Comparison of ENCODE assay signal across 8 mouse cellular contexts in genomic region chr12:99407318-99407716, GRCm38 (mm10).
DNase-seq lines count a peak whose midpoint lies in the region; ATAC-seq and TF ChIP-seq lines count a peak whose summit lies in the region.

No protein-coding gene starts in this region.

- H3K27ac ChIP-seq in limb, embryonic 13.5 days = no peak overlapping the region; the same call in 1 of the 2 replicates
- H3K27ac ChIP-seq in limb, embryonic 10.5 days = no peak overlapping the region
- peak overlapping the region; percentile 68; the same call in 1 of the 2 replicates for H3K27ac ChIP-seq in brown adipose tissue, adult 24 weeks (replicated peaks; ENCODE audit: low read depth, low read length)
- peak overlapping the region; percentile 62 for H3K27ac ChIP-seq in heart, postnatal 0 days (ENCODE audit: low read depth)

- 0 out of 2 replicates have a peak overlapping the region, but pooled peaks have one; percentile 1 for H3K4me3 ChIP-seq in limb, embryonic 13.5 days
- H3K4me3 ChIP-seq in limb, embryonic 10.5 days = no peak overlapping the region
- H3K4me3 ChIP-seq in brown adipose tissue, adult 24 weeks (ENCODE audit: insufficient read depth, low read depth, low read length) = peak overlapping the region; percentile 48
- H3K4me3 ChIP-seq in heart, postnatal 0 days (ENCODE audit: low read depth, low read length) = peak overlapping the region; percentile 40

- DNase-seq in limb, embryonic 10.5 days (ENCODE audit: low spot score) = no peak
- DNase-seq in heart, postnatal 0 days (ENCODE audit: low spot score) = peak; percentile 32
- no peak for DNase-seq in right cerebral cortex, adult 18-20 months
- DNase-seq in left cerebral cortex, postnatal 36 days (ENCODE audit: low spot score in 2 of 2) = no peak
- DNase-seq in cerebellum, postnatal 14 days = no peak

- no peak for ATAC-seq in limb, embryonic 13.5 days (ENCODE audit: low FRiP score, low read depth)
- ATAC-seq in heart, postnatal 0 days (ENCODE audit: insufficient read depth, low read depth) = no peak
- ATAC-seq in megakaryocyte progenitor cell, adult 5-6 weeks (replicated peaks; ENCODE audit: poor library complexity) = peak; percentile 40

- H3K27me3 ChIP-seq in limb, embryonic 13.5 days = no peaks in the 10 kb centered on the region
- peaks cover 4% of the 10 kb centered on the region; the same call in 1 of the 2 replicates for H3K27me3 ChIP-seq in limb, embryonic 10.5 days (ENCODE audit: low read depth, poor library complexity, severe bottlenecking)
- no peaks in the 10 kb centered on the region for H3K27me3 ChIP-seq in heart, postnatal 0 days (ENCODE audit: control insufficient read depth, insufficient read depth, low read length)

- TF ChIP-seq EP300 in heart, postnatal 0 days (IDR thresholded peaks at IDR 0.05; ENCODE audit: low read depth) = no peak

- H3K9ac ChIP-seq in limb, embryonic 13.5 days = no peak overlapping the region
- peak overlapping the region; percentile 50 for H3K9ac ChIP-seq in heart, postnatal 0 days (replicated peaks; ENCODE audit: low read depth, low read length)

- TF ChIP-seq CTCF in heart, postnatal 0 days (IDR thresholded peaks at IDR 0.05; ENCODE audit: low read depth) = no peak

- peaks cover 22% of the 10 kb centered on the region; the same call in 1 of the 2 replicates for H3K4me1 ChIP-seq in limb, embryonic 13.5 days
- peaks cover 19% of the 10 kb centered on the region for H3K4me1 ChIP-seq in limb, embryonic 10.5 days
- peaks cover 12% of the 10 kb centered on the region for H3K4me1 ChIP-seq in brown adipose tissue, adult 24 weeks (ENCODE audit: control insufficient read depth, insufficient read depth, insufficient read length, low read length)
- H3K4me1 ChIP-seq in heart, postnatal 0 days (ENCODE audit: control insufficient read depth, insufficient read depth) = no peaks in the 10 kb centered on the region

- H3K4me2 ChIP-seq in limb, embryonic 13.5 days (replicated peaks) = peak overlapping the region; percentile 25; the same call in 1 of the 2 replicates
- H3K4me2 ChIP-seq in heart, postnatal 0 days (ENCODE audit: low read depth, low read length) = peak overlapping the region; percentile 59

- no peaks in the 10 kb centered on the region for H3K9me3 ChIP-seq in limb, embryonic 13.5 days
- H3K9me3 ChIP-seq in limb, embryonic 10.5 days (replicated peaks) = no peaks in the 10 kb centered on the region
- peaks cover 5% of the 10 kb centered on the region; the same call in 1 of the 2 replicates for H3K9me3 ChIP-seq in heart, postnatal 0 days (replicated peaks; ENCODE audit: control insufficient read depth, low read length)

- H3K36me3 ChIP-seq in limb, embryonic 13.5 days = no peaks in the 10 kb centered on the region
- H3K36me3 ChIP-seq in limb, embryonic 10.5 days = peaks cover 8% of the 10 kb centered on the region; the same call in 1 of the 2 replicates
- H3K36me3 ChIP-seq in heart, postnatal 0 days (replicated peaks; ENCODE audit: control insufficient read depth, insufficient read depth, low read length) = no peaks in the 10 kb centered on the region

- intact Hi-C loops in left cerebral cortex, postnatal 36 days (cut with DNase I) = no loop called here

- 59% methylated on average over 6 of the region's 6 CpGs for WGBS in limb, embryonic 13.5 days
- WGBS in limb, embryonic 10.5 days = 86% methylated on average over 6 of the region's 6 CpGs
- WGBS in heart, postnatal 0 days = 43% methylated on average over 6 of the region's 6 CpGs

Comparison
In these comparisons a context has a peak if more than half of its experiments do, and no peak if none do; other contexts are left out.
1. H3K27ac ChIP-seq: peak in brown adipose tissue, adult 24 weeks (single experiment) and heart, postnatal 0 days (single experiment); none in limb, embryonic 13.5 days (single experiment) and limb, embryonic 10.5 days (single experiment).